Mouse (Mus musculus): Measurements from ENCODE around the gene Fam216b. TPM values are rescaled to one million over a fixed set of nuclear protein-coding genes. Genes with fewer than 3 reads are reported as not detected.

Fam216b gene
- polyA plus RNA-seq, 1 experiment, result 0.10 TPM

- H3K27me3 ChIP-seq (replicated peaks), result peaks cover 7% of the 10 kb centered on the region
- no peaks in the 10 kb centered on the region for H3K36me3 ChIP-seq (replicated peaks; ENCODE audit: low read length)
- no peaks in the 10 kb centered on the region for H3K9me3 ChIP-seq
- no peak for TF ChIP-seq GATA1 (IDR thresholded peaks at IDR 0.05; ENCODE audit: borderline replicate concordance, low read length)
- no peak for TF ChIP-seq FLI1 (IDR thresholded peaks at IDR 0.05; ENCODE audit: low read length)
- no peak overlapping the region for H3K4me3 ChIP-seq (replicated peaks)
- H3K4me1 ChIP-seq, result peaks cover 3% of the 10 kb centered on the region; the same call in 1 of the 2 replicates
Measured at GRCm38 (mm10) chr14:78048674-78049073, 40.1 kb downstream of the Fam216b start.

- H3K4me1 ChIP-seq, result peaks cover 3% of the 10 kb centered on the region; the same call in 1 of the 2 replicates
- no peaks in the 10 kb centered on the region for H3K36me3 ChIP-seq (replicated peaks; ENCODE audit: low read length)
- H3K27me3 ChIP-seq (replicated peaks), result peaks cover 7% of the 10 kb centered on the region
- TF ChIP-seq GATA1 (IDR thresholded peaks at IDR 0.05; ENCODE audit: borderline replicate concordance, low read length), result no peak
- no peak for TF ChIP-seq FLI1 (IDR thresholded peaks at IDR 0.05; ENCODE audit: low read length)
- H3K4me3 ChIP-seq (replicated peaks), result no peak overlapping the region
- no peaks in the 10 kb centered on the region for H3K9me3 ChIP-seq
Measured at GRCm38 (mm10) chr14:78048258-78048657, 40.5 kb downstream of the Fam216b start.

GRCm38 (mm10) chr14:78043079-78043478, 45.7 kb downstream of the Fam216b start:
- no peak overlapping the region for H3K4me3 ChIP-seq (replicated peaks)
- TF ChIP-seq GATA1 (IDR thresholded peaks at IDR 0.05; ENCODE audit: borderline replicate concordance, low read length), result no peak
- TF ChIP-seq FLI1 (IDR thresholded peaks at IDR 0.05; ENCODE audit: low read length), result no peak
- no peaks in the 10 kb centered on the region for H3K9me3 ChIP-seq
- no peaks in the 10 kb centered on the region for H3K4me1 ChIP-seq
- no peaks in the 10 kb centered on the region for H3K27me3 ChIP-seq (replicated peaks)
- no peaks in the 10 kb centered on the region for H3K36me3 ChIP-seq (replicated peaks; ENCODE audit: low read length)

GRCm38 (mm10) chr14:78041886-78042526, 46.8 kb downstream of the Fam216b start:
- no peak overlapping the region for H3K4me3 ChIP-seq (replicated peaks)
- H3K27me3 ChIP-seq (replicated peaks), result no peaks in the 10 kb centered on the region
- H3K9me3 ChIP-seq, result no peaks in the 10 kb centered on the region

GRCm38 (mm10) chr14:78040643-78041042, 48.2 kb downstream of the Fam216b start:
- no peaks in the 10 kb centered on the region for H3K9me3 ChIP-seq
- H3K36me3 ChIP-seq (replicated peaks; ENCODE audit: low read length), result no peaks in the 10 kb centered on the region
- no peaks in the 10 kb centered on the region for H3K4me1 ChIP-seq
- no peak overlapping the region for H3K4me3 ChIP-seq (replicated peaks)
- TF ChIP-seq GATA1 (IDR thresholded peaks at IDR 0.05; ENCODE audit: borderline replicate concordance, low read length) (no peak), FLI1 (IDR thresholded peaks at IDR 0.05; ENCODE audit: low read length) (no peak)
- no peaks in the 10 kb centered on the region for H3K27me3 ChIP-seq (replicated peaks)

More at GRCm38 (mm10) chr14:78041886-78042526, 46.8 kb downstream of the Fam216b start:
- Histone ChIP-seq H3K36me3 (replicated peaks; ENCODE audit: low read length) (no peaks in the 10 kb centered on the region), H3K4me1 (no peaks in the 10 kb centered on the region)
- TF ChIP-seq GATA1 (IDR thresholded peaks at IDR 0.05; ENCODE audit: borderline replicate concordance, low read length) (no peak), FLI1 (IDR thresholded peaks at IDR 0.05; ENCODE audit: low read length) (no peak)

GRCm38 (mm10) chr14:78038876-78039275, 49.9 kb downstream of the Fam216b start:
- no peaks in the 10 kb centered on the region for H3K4me1 ChIP-seq
- no peaks in the 10 kb centered on the region for H3K9me3 ChIP-seq
- TF ChIP-seq GATA1 (IDR thresholded peaks at IDR 0.05; ENCODE audit: borderline replicate concordance, low read length) (no peak), FLI1 (IDR thresholded peaks at IDR 0.05; ENCODE audit: low read length) (no peak)
- H3K4me3 ChIP-seq (replicated peaks), result no peak overlapping the region
- H3K27me3 ChIP-seq (replicated peaks), result no peaks in the 10 kb centered on the region
- no peaks in the 10 kb centered on the region for H3K36me3 ChIP-seq (replicated peaks; ENCODE audit: low read length)

Other genes starting within 250 kb of the Fam216b start
- gene Dnajc15, start 213.9 kb downstream of the Fam216b start, polyA plus RNA-seq (2012; ENCODE audit: insufficient read depth, low replicate concordance), result 22.3 and 49.0 TPM in 2 replicates
- 15.1 TPM in 1 of 2 replicates, not detected in the other for gene Epsti1, start 184.8 kb downstream of the Fam216b start, polyA plus RNA-seq (2012; ENCODE audit: insufficient read depth, low replicate concordance)
- gene Tnfsf11, start 219.0 kb upstream of the Fam216b start, polyA plus RNA-seq (2012; ENCODE audit: insufficient read depth, low replicate concordance), result not detected in 2 replicates